Mouse (Mus musculus): ENCODE data around the gene Gm10295. TPM values are rescaled to one million over a fixed set of nuclear protein-coding genes. Genes with fewer than 3 reads are reported as not detected.

Gene Gm10295
- polyA plus RNA-seq (2012; rRNA removed), result not detected in 2 replicates

DNA sequence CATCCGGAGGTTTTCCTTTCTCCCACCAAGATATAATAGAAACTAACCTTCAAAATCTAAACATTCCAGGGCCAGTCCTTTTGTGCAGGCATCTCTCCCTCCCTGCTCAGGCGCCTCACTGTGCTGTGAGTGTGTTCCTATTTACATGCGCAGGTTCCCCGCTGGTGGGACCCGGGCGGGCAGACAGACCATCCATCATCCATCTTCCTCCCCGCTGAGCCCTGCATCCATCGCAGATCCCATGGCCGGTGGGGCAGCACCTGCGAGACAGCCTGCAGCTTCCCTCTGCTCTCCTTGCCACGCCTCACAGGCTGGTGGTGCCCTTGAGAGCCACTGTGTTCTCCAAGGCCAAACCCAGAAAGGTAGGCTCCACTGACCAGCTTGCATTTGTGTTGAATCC, at the start of gene Gm10295:
TSS of gene Gm10295 (minus strand) at position 122 of the 400 bp plus-strand sequence.
- Histone ChIP-seq H3K27ac (ENCODE audit: insufficient read depth, low read depth, low read length) (no peak within 1 kb of the TSS), H3K36me3 (ENCODE audit: control insufficient read depth, insufficient read depth, low read length) (no peaks in the 10 kb centered on the region), H3K4me1 (ENCODE audit: control insufficient read depth, insufficient read depth, low read length) (no peaks in the 10 kb centered on the region), H3K4me3 (ENCODE audit: insufficient read depth, low read depth, low read length) (no peak within 1 kb of the TSS), H3K27me3 (replicated peaks; ENCODE audit: control insufficient read depth, insufficient read depth, low read length) (0 out of 2 replicates have a peak, but pooled peaks cover 1% of the 10 kb centered on the region)
- TF ChIP-seq CTCF (conservative IDR thresholded peaks at IDR 0.05; ENCODE audit: insufficient read depth, insufficient read length, low read depth, low read length) (no peak), POLR2A (IDR thresholded peaks at IDR 0.05; ENCODE audit: low read depth, low read length) (no peak)
- 44% methylated on average over 11 of the region's 11 CpGs for WGBS
- DNase-seq, result no peak

DNA sequence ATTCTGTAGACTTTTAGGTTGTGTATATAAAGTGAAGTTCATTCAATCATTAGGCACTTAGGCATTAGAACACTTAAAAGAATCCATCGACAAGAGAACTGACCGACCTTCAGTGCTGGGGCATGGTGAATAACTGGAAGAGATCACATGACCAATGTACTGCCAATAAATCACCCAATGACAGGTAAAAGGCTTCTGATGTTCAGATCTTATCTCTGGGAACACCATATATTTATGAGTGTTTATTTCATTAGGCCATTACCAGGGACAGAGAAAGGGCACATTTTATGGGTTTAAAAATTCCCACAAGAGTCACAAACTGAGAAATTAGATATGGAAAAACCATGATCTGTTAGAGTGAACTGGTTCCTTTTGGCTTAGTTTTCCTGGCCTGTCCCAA, 49.7 kb upstream of the Gm10295 start:
- TF ChIP-seq CTCF (conservative IDR thresholded peaks at IDR 0.05; ENCODE audit: insufficient read depth, insufficient read length, low read depth, low read length) (no peak), POLR2A (IDR thresholded peaks at IDR 0.05; ENCODE audit: low read depth, low read length) (no peak)
- H3K36me3 ChIP-seq (ENCODE audit: control insufficient read depth, insufficient read depth, low read length), result no peaks in the 10 kb centered on the region
- H3K4me3 ChIP-seq (ENCODE audit: insufficient read depth, low read depth, low read length), result no peak overlapping the region
- H3K27ac ChIP-seq (ENCODE audit: insufficient read depth, low read depth, low read length), result peak overlapping the region; percentile 19; the same call in 1 of the 2 replicates
- H3K4me1 ChIP-seq (ENCODE audit: control insufficient read depth, insufficient read depth, low read length), result no peaks in the 10 kb centered on the region; the same call in 1 of the 2 replicates
- WGBS, result 29% methylated on average over 2 of the region's 2 CpGs
- no peaks in the 10 kb centered on the region for H3K27me3 ChIP-seq (replicated peaks; ENCODE audit: control insufficient read depth, insufficient read depth, low read length)
- peak; percentile 35 for DNase-seq

DNA sequence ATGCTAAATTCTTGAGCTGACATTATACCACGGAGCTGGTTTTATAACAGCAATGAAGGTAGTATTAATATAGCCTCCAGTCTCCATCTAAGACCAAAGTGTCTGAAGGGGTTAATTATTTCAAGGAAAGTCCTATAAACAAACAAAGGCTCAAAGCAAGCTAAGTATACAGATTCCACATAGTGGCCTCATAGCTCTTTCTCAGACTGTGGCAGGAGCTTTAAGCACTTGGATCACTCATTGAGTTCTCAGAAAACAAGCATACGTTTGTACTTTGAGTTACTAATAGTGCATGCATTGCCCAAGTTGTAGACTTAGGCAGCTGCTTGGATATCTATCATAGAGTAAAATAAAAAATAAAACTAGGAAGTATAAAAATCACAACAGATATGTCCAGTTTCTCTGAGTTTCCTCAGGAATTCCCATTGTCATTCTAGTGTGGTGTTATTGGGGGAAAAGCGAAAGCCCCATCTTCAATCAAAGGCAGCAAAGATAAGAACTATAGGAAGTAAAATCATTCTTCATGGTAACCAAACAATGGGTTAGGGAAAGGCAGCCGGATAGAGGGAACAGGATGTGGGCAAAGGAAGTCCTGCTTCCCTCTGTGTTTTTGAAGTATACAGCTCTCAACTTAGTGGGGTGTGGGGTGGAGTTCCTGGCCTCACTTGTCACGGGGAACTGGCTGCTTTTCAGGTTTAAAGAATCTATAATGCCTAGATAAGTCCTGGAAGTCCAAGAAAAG, 48.8 kb upstream of the Gm10295 start:
- no peaks in the 10 kb centered on the region for H3K27me3 ChIP-seq (replicated peaks; ENCODE audit: control insufficient read depth, insufficient read depth, low read length)
- H3K4me3 ChIP-seq (ENCODE audit: insufficient read depth, low read depth, low read length), result no peak overlapping the region
- H3K27ac ChIP-seq (ENCODE audit: insufficient read depth, low read depth, low read length), result peak overlapping the region; percentile 56
- WGBS, result 63% methylated on average over 5 of the region's 5 CpGs
- TF ChIP-seq POLR2A (IDR thresholded peaks at IDR 0.05; ENCODE audit: low read depth, low read length) (no peak), CTCF (conservative IDR thresholded peaks at IDR 0.05; ENCODE audit: insufficient read depth, insufficient read length, low read depth, low read length) (no peak)
- no peaks in the 10 kb centered on the region for H3K36me3 ChIP-seq (ENCODE audit: control insufficient read depth, insufficient read depth, low read length)
- no peaks in the 10 kb centered on the region; the same call in 1 of the 2 replicates for H3K4me1 ChIP-seq (ENCODE audit: control insufficient read depth, insufficient read depth, low read length)
- peak; percentile 16 for DNase-seq

GRCm38 (mm10) chr7:71398959-71399756, 47.9 kb upstream of the Gm10295 start:
- peak; percentile 58 for DNase-seq
- 52% methylated on average over 10 of the region's 10 CpGs for WGBS
- H3K27ac ChIP-seq (ENCODE audit: insufficient read depth, low read depth, low read length), result peak overlapping the region; percentile 41
- no peaks in the 10 kb centered on the region for H3K27me3 ChIP-seq (replicated peaks; ENCODE audit: control insufficient read depth, insufficient read depth, low read length)
- TF ChIP-seq POLR2A (IDR thresholded peaks at IDR 0.05; ENCODE audit: low read depth, low read length) (no peak), CTCF (conservative IDR thresholded peaks at IDR 0.05; ENCODE audit: insufficient read depth, insufficient read length, low read depth, low read length) (no peak)
- H3K36me3 ChIP-seq (ENCODE audit: control insufficient read depth, insufficient read depth, low read length), result no peaks in the 10 kb centered on the region
- H3K4me1 ChIP-seq (ENCODE audit: control insufficient read depth, insufficient read depth, low read length), result no peaks in the 10 kb centered on the region; the same call in 1 of the 2 replicates
- no peak overlapping the region for H3K4me3 ChIP-seq (ENCODE audit: insufficient read depth, low read depth, low read length)

DNA sequence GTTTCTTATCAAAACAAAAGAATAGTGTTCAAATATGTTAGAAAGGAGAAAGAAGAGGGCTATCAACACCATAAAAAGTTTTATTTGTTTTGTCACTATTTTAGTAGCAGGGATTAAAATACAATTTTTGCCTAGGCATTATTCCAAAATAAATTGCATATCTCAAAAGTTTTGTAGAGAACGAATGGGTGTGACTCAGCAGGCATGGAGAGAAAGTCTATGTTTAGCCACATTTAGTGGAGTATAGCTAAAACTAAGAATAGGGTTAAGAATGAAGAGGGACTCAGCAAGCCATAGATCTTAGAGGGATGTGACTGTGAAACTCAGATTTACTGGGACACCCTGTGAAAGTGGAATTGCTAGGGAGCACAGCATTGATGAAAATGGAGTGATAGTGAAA, 47.1 kb upstream of the Gm10295 start:
- Histone ChIP-seq H3K27ac (ENCODE audit: insufficient read depth, low read depth, low read length) (no peak overlapping the region), H3K36me3 (ENCODE audit: control insufficient read depth, insufficient read depth, low read length) (no peaks in the 10 kb centered on the region), H3K4me1 (ENCODE audit: control insufficient read depth, insufficient read depth, low read length) (no peaks in the 10 kb centered on the region; the same call in 1 of the 2 replicates), H3K27me3 (replicated peaks; ENCODE audit: control insufficient read depth, insufficient read depth, low read length) (no peaks in the 10 kb centered on the region), H3K4me3 (ENCODE audit: insufficient read depth, low read depth, low read length) (no peak overlapping the region)
- TF ChIP-seq POLR2A (IDR thresholded peaks at IDR 0.05; ENCODE audit: low read depth, low read length) (no peak), CTCF (conservative IDR thresholded peaks at IDR 0.05; ENCODE audit: insufficient read depth, insufficient read length, low read depth, low read length) (no peak)
- 64% methylated on average over 1 of the region's 1 CpGs for WGBS
- no peak for DNase-seq

- no peaks in the 10 kb centered on the region for H3K27me3 ChIP-seq (replicated peaks; ENCODE audit: control insufficient read depth, insufficient read depth, low read length)
- WGBS, result 49% methylated on average over 4 of the region's 4 CpGs
Measured at GRCm38 (mm10) chr7:71392795-71393341, 41.6 kb upstream of the Gm10295 start.

More at GRCm38 (mm10) chr7:71392795-71393341, 41.6 kb upstream of the Gm10295 start:
- no peaks in the 10 kb centered on the region for H3K4me1 ChIP-seq (ENCODE audit: control insufficient read depth, insufficient read depth, low read length)
- H3K4me3 ChIP-seq (ENCODE audit: insufficient read depth, low read depth, low read length), result peak overlapping the region; percentile 31; the same call in 1 of the 2 replicates
- peak overlapping the region; percentile 96 for H3K27ac ChIP-seq (ENCODE audit: insufficient read depth, low read depth, low read length)
- H3K36me3 ChIP-seq (ENCODE audit: control insufficient read depth, insufficient read depth, low read length), result no peaks in the 10 kb centered on the region
- peak; percentile 27 for DNase-seq
- TF ChIP-seq POLR2A (IDR thresholded peaks at IDR 0.05; ENCODE audit: low read depth, low read length) (no peak), CTCF (conservative IDR thresholded peaks at IDR 0.05; ENCODE audit: insufficient read depth, insufficient read length, low read depth, low read length) (no peak)

Measured in kidney, adult 2 months (tissue).